Comparison of ENCODE assay signal across 10 mouse cellular contexts in genomic region chr5:98902339-98902738, GRCm38 (mm10). TPM values are rescaled to one million over a fixed set of nuclear protein-coding genes. Genes with fewer than 3 reads are reported as not detected.
DNase-seq lines count a peak whose midpoint lies in the region; ATAC-seq and TF ChIP-seq lines count a peak whose summit lies in the region.
"Had no signal": no experiment of that assay in that cellular context is flagged by ENCODE, and none has a peak within 500 bp of the region (broad histone marks: within the 10 kb centered on the region; RNA-seq: fewer than 3 reads in every experiment).

No protein-coding gene starts in this region.

- ATAC-seq in kidney, postnatal 0 days (replicated peaks; ENCODE audit: low FRiP score, low read depth): no peak
- no peak for ATAC-seq in heart, embryonic 12.5 days (ENCODE audit: insufficient number of reproducible peaks, low FRiP score)

- TF ChIP-seq EP300 in CH12.LX (IDR thresholded peaks at IDR 0.05; ENCODE audit: low read length): no peak

- peak; percentile 64 for TF ChIP-seq RAD21 in CH12.LX (IDR thresholded peaks at IDR 0.05; ENCODE audit: low read depth, low read length)

- no peak overlapping the region for H3K4me2 ChIP-seq in kidney, postnatal 0 days (ENCODE audit: low read length)
- H3K4me2 ChIP-seq in CH12.LX (ENCODE audit: insufficient read depth, low read depth, poor library complexity, severe bottlenecking): 0 out of 2 replicates have a peak overlapping the region, but pooled peaks have one; percentile 21
- no peak overlapping the region for H3K4me2 ChIP-seq in heart, embryonic 12.5 days

- H3K27me3 ChIP-seq in kidney, postnatal 0 days (ENCODE audit: insufficient read depth, low read length): no peaks in the 10 kb centered on the region
- H3K27me3 ChIP-seq in CH12.LX (replicated peaks): no peaks in the 10 kb centered on the region
- no peaks in the 10 kb centered on the region for H3K27me3 ChIP-seq in heart, embryonic 12.5 days (replicated peaks)

- TF ChIP-seq CTCF in kidney, postnatal 0 days (IDR thresholded peaks at IDR 0.05; ENCODE audit: low read depth): peak; percentile 78
- TF ChIP-seq CTCF in CH12.LX (conservative IDR thresholded peaks at IDR 0.05 in 1 of 2, IDR thresholded peaks at IDR 0.05 in 1 of 2; ENCODE audit: low read depth in 2 of 2, low read length in 2 of 2): peak; percentile 48 to 65

- in situ Hi-C loops in CH12.LX (cut with MboI; ENCODE audit: low pct_ligation_motif_present, low pct_unique_long_range_greater_than_20kb, low sequenced_read_pairs): no loop called here

- 53% methylated on average over 4 of the region's 4 CpGs for WGBS in kidney, postnatal 0 days
- WGBS in heart, embryonic 12.5 days: 64% methylated on average over 4 of the region's 4 CpGs

- DNase-seq in kidney, postnatal 0 days (ENCODE audit: low spot score): peak; percentile 85
- DNase-seq in kidney, postnatal 10 days: no peak
- peak; percentile 64 for DNase-seq in CH12.LX (ENCODE audit: extremely low read depth)
- DNase-seq in R1 (ENCODE audit: low read depth, low spot score): peak; percentile 40
- DNase-seq in left cerebral cortex, postnatal 4 days: peak; percentile 2
- DNase-seq in thymus, postnatal 10 days (ENCODE audit: low spot score in 2 of 2): no peak
- no peak for DNase-seq in gastrocnemius, adult 18-20 months (ENCODE audit: low spot score)
- DNase-seq: adrenal gland, postnatal 14 days had no signal

- no peaks in the 10 kb centered on the region for H3K4me1 ChIP-seq in kidney, postnatal 0 days (replicated peaks; ENCODE audit: insufficient read depth, low read length)
- H3K4me1 ChIP-seq in CH12.LX (ENCODE audit: control insufficient read depth in 1 of 2, insufficient read depth in 2 of 2): peaks cover 0 to 8% of the 10 kb centered on the region in 2 experiments; a peak in 1 of 4 replicates
- H3K4me1 ChIP-seq in heart, embryonic 12.5 days (replicated peaks): no peaks in the 10 kb centered on the region

- H3K9ac ChIP-seq in kidney, postnatal 0 days (ENCODE audit: low read depth, low read length): no peak overlapping the region
- no peak overlapping the region for H3K9ac ChIP-seq in CH12.LX (ENCODE audit: insufficient read depth, low read depth)
- no peak overlapping the region for H3K9ac ChIP-seq in heart, embryonic 12.5 days

- H3K9me3 ChIP-seq in kidney, postnatal 0 days (replicated peaks; ENCODE audit: low read length): no peaks in the 10 kb centered on the region
- peaks cover 3% of the 10 kb centered on the region for H3K9me3 ChIP-seq in CH12.LX (replicated peaks; ENCODE audit: low read length)
- H3K9me3 ChIP-seq in heart, embryonic 12.5 days (replicated peaks): no peaks in the 10 kb centered on the region

- dilution Hi-C loops in CH12.LX (cut with MboI; ENCODE audit: extremely low pct_ligation_motif_present, extremely low pct_unique_long_range_greater_than_20kb, low sequenced_read_pairs): no loop called here

- intact Hi-C loops in left cerebral cortex, postnatal 4 days (cut with DNase I): loop anchor here (10.0 kb wide), 2 partner anchors 132 to 252 kb away; partner anchors contain the start of gene Prkg2

- no peak for TF ChIP-seq POLR2A in CH12.LX (IDR thresholded peaks at IDR 0.05; ENCODE audit: low read depth, low read length)

- no peak overlapping the region for H3K4me3 ChIP-seq in kidney, postnatal 0 days (replicated peaks; ENCODE audit: low read depth, low read length)
- no peak overlapping the region for H3K4me3 ChIP-seq in CH12.LX (replicated peaks in 1 of 3; ENCODE audit: low read depth in 2 of 3, low read length in 2 of 3, poor library complexity in 1 of 3)
- H3K4me3 ChIP-seq in heart, embryonic 12.5 days: no peak overlapping the region

- no peaks in the 10 kb centered on the region for H3K36me3 ChIP-seq in kidney, postnatal 0 days (ENCODE audit: insufficient read depth, low read length)
- no peaks in the 10 kb centered on the region for H3K36me3 ChIP-seq in CH12.LX (replicated peaks in 1 of 2; ENCODE audit: control insufficient read depth in 1 of 2, insufficient read depth in 1 of 2, low read length in 1 of 2)
- no peaks in the 10 kb centered on the region for H3K36me3 ChIP-seq in heart, embryonic 12.5 days

- H3K79me2 ChIP-seq in CH12.LX (replicated peaks; ENCODE audit: control insufficient read depth, extremely low read depth, insufficient read depth, poor library complexity, severe bottlenecking): no peaks in the 10 kb centered on the region

- H3K27ac ChIP-seq in kidney, postnatal 0 days: no peak overlapping the region
- no peak overlapping the region for H3K27ac ChIP-seq in CH12.LX (ENCODE audit: insufficient read depth, low read depth)
- H3K27ac ChIP-seq in heart, embryonic 12.5 days (ENCODE audit: poor library complexity, severe bottlenecking): no peak overlapping the region

TF ChIP-seq in CH12.LX, 34 proteins besides CTCF, POLR2A, EP300 and RAD21:
- TF ChIP-seq ZC3H11A (IDR thresholded peaks at IDR 0.05; ENCODE audit: low read depth, low read length) (0 out of 2 replicates have a peak, but pooled peaks have one; percentile 4), TCF12 (IDR thresholded peaks at IDR 0.05; ENCODE audit: low read depth, low read length) (no peak), SMC3 (IDR thresholded peaks at IDR 0.05; ENCODE audit: low read depth, low read length) (peak; percentile 69)

RNA-seq across cellular contexts. Expression of gene Bmp3, which starts 48.1 kb away (rescaled TPM):
- polyA plus RNA-seq in kidney, postnatal 0 days (2015; fragmentation: Nextera tagmentation; extraction: Ambion mirVana): 8.4 and 8.5 TPM in 2 replicates
- total RNA-seq in CH12.LX (2012; rRNA removed) (not detected in 2 replicates), CH12.LX (2014; rRNA removed) (not detected in 2 replicates)
- polyA plus RNA-seq in CH12.LX (2012; ENCODE audit: insufficient read length, low read depth): not detected in 2 replicates
- total RNA-seq in left cerebral cortex, postnatal 4 days (2021): 10 to 100 TPM; 10.0 to 10.3 TPM
- total RNA-seq in gastrocnemius, adult 18-20 months (2021): 1 to 10 TPM in 1 of 2 experiments, under 1 TPM in 1; 0.21 to 1.1 TPM
- 0.65 and 0.68 TPM in 2 replicates for polyA plus RNA-seq in heart, embryonic 12.5 days (2016; fragmentation: Nextera tagmentation; extraction: Ambion mirVana)
- polyA plus RNA-seq: testis, adult 2 months had no signal

Comparison
In these comparisons a context has a peak if more than half of its experiments do, and no peak if none do; other contexts are left out.
1. DNase-seq: peak in kidney, postnatal 0 days (single experiment), CH12.LX (single experiment), R1 (single experiment) and left cerebral cortex, postnatal 4 days (single experiment); none in kidney, postnatal 10 days (single experiment), thymus, postnatal 10 days (0 of 2) and gastrocnemius, adult 18-20 months (single experiment).
2. RNA of gene Bmp3, which starts 48.1 kb away (total RNA-seq): 10.0 to 10.3 TPM in left cerebral cortex, postnatal 4 days; 0.21 to 1.1 TPM in gastrocnemius, adult 18-20 months and not detected in CH12.LX; every median in the first group is over 4 times any median in the second.